ENCODE assay signal across 10 mouse cellular contexts in genomic region chr9:62497135-62498092, GRCm38 (mm10). TPM values are rescaled to one million over a fixed set of nuclear protein-coding genes. Genes with fewer than 3 reads are reported as not detected.
DNase-seq lines count a peak whose midpoint lies in the region; ATAC-seq and TF ChIP-seq lines count a peak whose summit lies in the region.
"Had no signal": no experiment of that assay in that cellular context is flagged by ENCODE, and none has a peak within 500 bp of the region (broad histone marks: within the 10 kb centered on the region; RNA-seq: fewer than 3 reads in every experiment).

No protein-coding gene starts in this region.

- H3K27me3 ChIP-seq in liver, embryonic 12.5 days (replicated peaks), result no peaks in the 10 kb centered on the region
- no peaks in the 10 kb centered on the region for H3K27me3 ChIP-seq in liver, postnatal 0 days (ENCODE audit: insufficient read depth, low read length)
- H3K27me3 ChIP-seq in hindbrain, postnatal 0 days (ENCODE audit: insufficient read depth, low read length), result no peaks in the 10 kb centered on the region

- no peaks in the 10 kb centered on the region for H3K9me3 ChIP-seq in liver, embryonic 12.5 days (replicated peaks)
- no peaks in the 10 kb centered on the region for H3K9me3 ChIP-seq in liver, postnatal 0 days (ENCODE audit: low read length)
- H3K9me3 ChIP-seq in hindbrain, postnatal 0 days (ENCODE audit: low read length), result no peaks in the 10 kb centered on the region

- H3K36me3 ChIP-seq in liver, embryonic 12.5 days, result no peaks in the 10 kb centered on the region
- H3K36me3 ChIP-seq in liver, postnatal 0 days (replicated peaks; ENCODE audit: insufficient read depth, low read length), result no peaks in the 10 kb centered on the region
- no peaks in the 10 kb centered on the region for H3K36me3 ChIP-seq in hindbrain, postnatal 0 days (ENCODE audit: insufficient read depth, low read length)

- no peak overlapping the region for H3K27ac ChIP-seq in liver, embryonic 12.5 days
- H3K27ac ChIP-seq in liver, postnatal 0 days (ENCODE audit: low read depth), result no peak overlapping the region
- peak overlapping the region; percentile 55; the same call in 1 of the 2 replicates for H3K27ac ChIP-seq in hindbrain, postnatal 0 days

- no peak overlapping the region for H3K4me3 ChIP-seq in liver, embryonic 12.5 days
- H3K4me3 ChIP-seq in liver, postnatal 0 days (ENCODE audit: low read depth, low read length), result no peak overlapping the region
- H3K4me3 ChIP-seq in hindbrain, postnatal 0 days (ENCODE audit: low read length), result no peak overlapping the region

- no peak for ATAC-seq in liver, embryonic 12.5 days
- no peak for ATAC-seq in liver, postnatal 0 days
- no peak for ATAC-seq in hindbrain, postnatal 0 days

- peak; percentile 38 for DNase-seq in adrenal gland, postnatal 14 days
- no peak for DNase-seq in adrenal gland, adult 2 months
- DNase-seq in liver, postnatal 0 days, result no peak
- DNase-seq in hindbrain, postnatal 0 days (ENCODE audit: low spot score), result no peak
- DNase-seq in thymus, postnatal 14 days, result peak; percentile 35
- DNase-seq in cerebellum, postnatal 36 days, result no peak
- no peak for DNase-seq in right cerebral cortex, postnatal 25 days
- DNase-seq: adrenal gland, adult 8-10 months; retina, postnatal 1 day had no signal

- H3K4me2 ChIP-seq in liver, embryonic 12.5 days, result 0 out of 2 replicates have a peak overlapping the region, but pooled peaks have one; percentile 3
- H3K4me2 ChIP-seq in liver, postnatal 0 days (ENCODE audit: low read depth, low read length), result no peak overlapping the region
- H3K4me2 ChIP-seq in hindbrain, postnatal 0 days (ENCODE audit: low read depth, low read length), result no peak overlapping the region

- TF ChIP-seq CTCF in liver, postnatal 0 days (IDR thresholded peaks at IDR 0.05; ENCODE audit: low read depth), result no peak
- TF ChIP-seq CTCF in hindbrain, postnatal 0 days (IDR thresholded peaks at IDR 0.05; ENCODE audit: low read depth), result no peak

- H3K9ac ChIP-seq in liver, embryonic 12.5 days, result no peak overlapping the region
- H3K9ac ChIP-seq in liver, postnatal 0 days (replicated peaks), result no peak overlapping the region
- H3K9ac ChIP-seq in hindbrain, postnatal 0 days (replicated peaks; ENCODE audit: low read length), result 0 out of 2 replicates have a peak overlapping the region, but pooled peaks have one; percentile 26

- TF ChIP-seq EP300 in liver, postnatal 0 days (IDR thresholded peaks at IDR 0.05; ENCODE audit: low read depth), result no peak

- peaks cover 11% of the 10 kb centered on the region for H3K4me1 ChIP-seq in liver, embryonic 12.5 days
- no peaks in the 10 kb centered on the region for H3K4me1 ChIP-seq in liver, postnatal 0 days (ENCODE audit: insufficient read depth)
- H3K4me1 ChIP-seq in hindbrain, postnatal 0 days (ENCODE audit: insufficient read depth, low read length), result peaks cover 3% of the 10 kb centered on the region

- 48% methylated on average over 18 of the region's 18 CpGs for WGBS in liver, embryonic 12.5 days (ENCODE audit: insufficient replicate concordance)
- WGBS in liver, postnatal 0 days (ENCODE audit: insufficient replicate concordance), result 41% methylated on average over 18 of the region's 18 CpGs
- WGBS in hindbrain, postnatal 0 days, result 61% methylated on average over 18 of the region's 18 CpGs

RNA-seq across cellular contexts. Expression of gene Coro2b, which starts 39.4 kb away (rescaled TPM):
- 15.9 and 20.6 TPM in 2 replicates for total RNA-seq in adrenal gland, postnatal 14 days (2021)
- total RNA-seq in adrenal gland, adult 2 months (2021), result 10 to 100 TPM; 13.1 to 15.3 TPM
- polyA plus RNA-seq in adrenal gland, adult 2 months (2012; rRNA removed), result 14.3 and 15.5 TPM in 2 replicates
- 2.7 and 3.2 TPM in 2 replicates for polyA plus RNA-seq in liver, embryonic 12.5 days (2016; fragmentation: Nextera tagmentation; extraction: Ambion mirVana)
- polyA plus RNA-seq in liver, postnatal 0 days (2015; fragmentation: Nextera tagmentation; extraction: Ambion mirVana), result 0.87 and 0.89 TPM in 2 replicates
- total RNA-seq in hindbrain, postnatal 0 days (2014; rRNA removed), result 42.6 and 47.2 TPM in 2 replicates
- 24.7 and 25.0 TPM in 2 replicates for polyA plus RNA-seq in hindbrain, postnatal 0 days (2015; fragmentation: Nextera tagmentation; extraction: Ambion mirVana)

Comparison
In these comparisons a context has a peak if more than half of its experiments do, and no peak if none do; other contexts are left out.
1. DNase-seq: peak in adrenal gland, postnatal 14 days (single experiment) and thymus, postnatal 14 days (single experiment); none in adrenal gland, adult 2 months (single experiment), liver, postnatal 0 days (single experiment), hindbrain, postnatal 0 days (single experiment), cerebellum, postnatal 36 days (0 of 2) and right cerebral cortex, postnatal 25 days (single experiment).